Mouse (Mus musculus): ENCODE data around the gene Adk. TPM values are rescaled to one million over a fixed set of nuclear protein-coding genes. Genes with fewer than 3 reads are reported as not detected.

Adk gene
- polyA plus RNA-seq, 1 experiment, result 27.3 TPM

DNA sequence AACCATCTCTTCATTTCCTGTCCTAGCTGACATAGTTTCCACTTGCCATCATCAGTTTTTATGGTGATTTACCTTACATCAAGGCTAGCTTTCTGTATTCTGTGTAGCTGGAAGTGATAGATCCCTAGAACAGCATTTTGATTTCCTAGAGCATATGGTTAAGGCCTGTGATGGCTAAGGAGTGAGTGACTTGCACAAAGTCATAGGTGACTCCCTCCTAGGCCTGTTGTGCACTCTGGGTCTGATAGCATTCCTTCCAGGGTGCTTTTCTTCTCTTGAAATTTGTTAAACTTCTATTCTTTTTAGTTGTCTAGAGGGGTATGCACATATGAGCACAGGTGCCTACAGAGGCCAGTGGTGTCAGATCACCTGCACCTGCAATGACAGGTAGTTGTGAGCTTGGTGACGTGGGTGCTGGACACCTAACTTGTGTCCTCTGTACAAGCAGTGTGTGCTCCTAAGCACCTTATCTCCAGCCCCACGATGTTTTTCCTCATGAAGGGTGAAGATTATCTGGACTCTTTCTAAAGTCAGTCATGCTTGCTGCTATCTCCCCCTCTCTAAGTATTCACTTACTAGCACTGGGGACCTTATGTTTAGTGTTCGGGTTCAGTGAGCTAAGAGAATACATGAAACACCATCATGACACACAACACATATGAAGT, 171.7 kb downstream of the Adk start:
- WGBS, result 65% methylated on average over 3 of the region's 3 CpGs
- TF ChIP-seq CTCF (IDR thresholded peaks at IDR 0.05; ENCODE audit: control insufficient read depth, insufficient read depth, low read length), result no peak
- TF ChIP-seq POLR2A (IDR thresholded peaks at IDR 0.05; ENCODE audit: borderline replicate concordance, control insufficient read depth, low read depth, low read length), result no peak
- no peak overlapping the region for H3K27ac ChIP-seq (ENCODE audit: control insufficient read depth, insufficient read depth, low read depth, low read length, poor library complexity)

DNA sequence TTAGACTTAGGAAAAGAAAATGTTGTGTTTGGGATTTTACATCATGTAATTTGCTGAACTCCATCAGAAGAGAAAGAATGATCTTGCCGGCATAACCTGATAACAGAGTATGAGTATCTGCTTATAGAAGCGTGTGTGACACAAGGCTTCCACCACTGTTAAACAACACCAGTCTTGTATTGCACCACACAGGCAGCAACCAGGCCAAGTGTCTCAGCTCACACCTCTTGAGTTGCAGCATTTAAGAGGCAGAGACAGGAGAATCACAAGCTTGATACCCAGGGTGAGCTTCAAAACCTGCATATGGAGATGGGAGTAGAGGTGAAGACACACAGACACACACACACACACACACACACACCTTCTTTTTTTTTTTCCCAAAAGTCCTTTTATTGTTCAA, 184.7 kb downstream of the Adk start:
- Histone ChIP-seq H3K4me3 (replicated peaks; ENCODE audit: control insufficient read depth, low read depth, low read length) (no peak overlapping the region), H3K4me1 (ENCODE audit: control insufficient read depth, insufficient read depth, low read length) (no peaks in the 10 kb centered on the region), H3K27ac (ENCODE audit: control insufficient read depth, insufficient read depth, low read depth, low read length, poor library complexity) (no peak overlapping the region)
- TF ChIP-seq CTCF (IDR thresholded peaks at IDR 0.05; ENCODE audit: control insufficient read depth, insufficient read depth, low read length), result no peak
- no peak for TF ChIP-seq POLR2A (IDR thresholded peaks at IDR 0.05; ENCODE audit: borderline replicate concordance, control insufficient read depth, low read depth, low read length)
- whole genome bisulfite sequencing, result 77% methylated on average over 2 of the region's 2 CpGs

More for the DNA sequence above, 171.7 kb downstream of the Adk start:
- Histone ChIP-seq H3K4me1 (ENCODE audit: control insufficient read depth, insufficient read depth, low read length) (no peaks in the 10 kb centered on the region), H3K4me3 (replicated peaks; ENCODE audit: control insufficient read depth, low read depth, low read length) (no peak overlapping the region)

DNA sequence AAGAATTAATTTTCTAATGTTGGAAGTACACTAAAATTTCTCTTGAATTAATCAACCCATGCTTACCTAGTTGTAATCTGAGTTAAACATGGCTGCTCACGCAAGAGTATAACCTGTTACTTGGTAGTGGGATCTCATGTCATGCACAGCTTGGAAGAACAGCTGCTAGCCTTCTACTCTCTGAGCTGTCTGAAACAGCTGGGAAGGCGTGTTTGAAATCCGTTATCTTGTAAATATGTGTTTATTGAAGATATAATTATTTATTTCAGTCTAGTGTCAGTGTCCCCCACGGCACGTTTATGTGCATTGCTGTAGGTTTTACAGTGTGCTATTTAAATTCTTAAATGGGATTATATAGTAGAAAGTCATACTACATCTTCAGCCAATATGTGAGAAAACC, 188.7 kb downstream of the Adk start:
- Histone ChIP-seq H3K4me3 (replicated peaks; ENCODE audit: control insufficient read depth, low read depth, low read length) (no peak overlapping the region), H3K4me1 (ENCODE audit: control insufficient read depth, insufficient read depth, low read length) (no peaks in the 10 kb centered on the region), H3K27ac (ENCODE audit: control insufficient read depth, insufficient read depth, low read depth, low read length, poor library complexity) (no peak overlapping the region)
- WGBS, result 89% methylated on average over 5 of the region's 5 CpGs
- no peak for TF ChIP-seq POLR2A (IDR thresholded peaks at IDR 0.05; ENCODE audit: borderline replicate concordance, control insufficient read depth, low read depth, low read length)
- TF ChIP-seq CTCF (IDR thresholded peaks at IDR 0.05; ENCODE audit: control insufficient read depth, insufficient read depth, low read length), result no peak

DNA sequence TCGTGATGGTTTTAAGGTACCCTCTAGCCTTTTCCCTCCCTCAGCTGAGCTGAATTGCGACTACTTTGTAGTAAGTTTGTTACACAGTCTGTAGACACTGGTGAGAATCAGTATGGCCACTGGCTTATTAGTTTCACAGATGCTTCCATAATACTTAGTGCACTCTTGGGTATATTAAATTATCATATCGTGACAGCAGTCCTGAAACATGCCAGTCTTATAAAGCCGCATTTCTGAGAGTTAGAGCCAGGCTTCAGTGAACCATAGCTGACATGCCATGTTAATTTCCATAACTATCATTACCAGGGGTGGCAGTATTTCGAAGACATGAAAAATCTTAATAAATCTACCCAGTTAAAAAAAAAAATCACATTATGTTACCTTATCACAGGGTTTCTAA, 199.0 kb downstream of the Adk start:
- TF ChIP-seq CTCF (IDR thresholded peaks at IDR 0.05; ENCODE audit: control insufficient read depth, insufficient read depth, low read length) (no peak), POLR2A (IDR thresholded peaks at IDR 0.05; ENCODE audit: borderline replicate concordance, control insufficient read depth, low read depth, low read length) (no peak)
- 87% methylated on average over 5 of the region's 5 CpGs for WGBS
- Histone ChIP-seq H3K4me3 (replicated peaks; ENCODE audit: control insufficient read depth, low read depth, low read length) (no peak overlapping the region), H3K4me1 (ENCODE audit: control insufficient read depth, insufficient read depth, low read length) (no peaks in the 10 kb centered on the region), H3K27ac (ENCODE audit: control insufficient read depth, insufficient read depth, low read depth, low read length, poor library complexity) (no peak overlapping the region)

DNA sequence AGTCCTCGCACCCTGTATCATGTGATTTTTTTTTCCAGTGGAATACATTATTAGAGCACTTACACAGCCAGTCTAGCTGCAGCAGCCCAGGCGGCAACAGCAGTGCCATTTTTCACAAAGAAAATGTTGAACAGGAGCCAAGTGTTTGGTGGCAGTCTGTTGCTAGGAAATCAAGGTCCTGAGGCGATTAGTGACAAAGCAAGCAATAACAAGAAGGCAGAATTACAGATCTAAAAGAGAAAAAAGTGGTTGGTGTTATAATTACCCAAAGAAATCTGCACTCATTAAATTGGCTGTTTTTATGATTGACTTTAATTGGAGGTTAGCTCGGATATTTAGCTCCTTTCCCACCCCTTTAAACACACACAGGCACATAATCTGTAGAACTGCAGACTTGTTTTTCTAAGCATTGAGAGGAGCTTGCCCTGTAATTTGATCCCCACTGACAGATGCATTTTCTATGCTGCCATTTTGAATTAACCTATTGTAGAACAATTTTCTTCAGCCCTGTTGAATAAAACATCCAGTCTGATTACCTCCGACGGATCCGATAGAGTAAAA, 200.0 kb downstream of the Adk start:
- H3K4me1 ChIP-seq (ENCODE audit: control insufficient read depth, insufficient read depth, low read length), result no peaks in the 10 kb centered on the region
- 85% methylated on average over 7 of the region's 7 CpGs for WGBS
- H3K27ac ChIP-seq (ENCODE audit: control insufficient read depth, insufficient read depth, low read depth, low read length, poor library complexity), result no peak overlapping the region
- H3K4me3 ChIP-seq (replicated peaks; ENCODE audit: control insufficient read depth, low read depth, low read length), result no peak overlapping the region
- no peak for TF ChIP-seq CTCF (IDR thresholded peaks at IDR 0.05; ENCODE audit: control insufficient read depth, insufficient read depth, low read length)
- no peak for TF ChIP-seq POLR2A (IDR thresholded peaks at IDR 0.05; ENCODE audit: borderline replicate concordance, control insufficient read depth, low read depth, low read length)

DNA sequence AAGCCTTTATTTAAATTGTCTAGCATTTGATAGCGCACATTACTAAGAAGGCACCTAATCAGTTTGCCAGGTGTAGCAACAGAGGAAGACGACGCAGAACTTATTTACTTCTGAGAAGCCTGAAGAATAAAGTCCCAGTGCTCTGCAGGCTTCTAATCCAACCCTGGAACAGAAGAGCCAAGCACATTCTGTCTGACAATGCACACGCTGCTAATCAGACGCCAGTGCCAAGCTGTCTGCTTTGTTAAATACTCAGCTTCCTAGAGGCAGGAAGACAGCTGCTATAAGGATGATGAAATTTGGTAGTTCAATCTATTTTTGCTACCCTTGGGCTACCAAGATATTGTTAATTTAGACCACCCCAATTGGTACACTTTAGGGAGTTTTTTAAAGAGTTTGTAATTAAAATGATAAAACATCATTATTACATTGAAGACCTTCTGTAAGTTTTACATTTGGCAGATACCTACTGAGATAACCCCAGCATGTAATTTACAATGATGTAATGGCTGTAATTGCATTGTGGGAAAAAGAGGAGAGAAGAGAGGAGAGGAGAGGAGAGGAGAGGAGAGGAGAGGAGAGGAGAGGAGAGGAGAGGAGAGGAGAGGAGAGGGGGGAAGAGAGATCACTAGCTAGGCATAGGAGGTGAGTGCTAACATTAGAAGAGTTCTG, 201.1 kb downstream of the Adk start:
- Histone ChIP-seq H3K27ac (ENCODE audit: control insufficient read depth, insufficient read depth, low read depth, low read length, poor library complexity) (no peak overlapping the region), H3K4me1 (ENCODE audit: control insufficient read depth, insufficient read depth, low read length) (no peaks in the 10 kb centered on the region), H3K4me3 (replicated peaks; ENCODE audit: control insufficient read depth, low read depth, low read length) (no peak overlapping the region)
- TF ChIP-seq POLR2A (IDR thresholded peaks at IDR 0.05; ENCODE audit: borderline replicate concordance, control insufficient read depth, low read depth, low read length) (no peak), CTCF (IDR thresholded peaks at IDR 0.05; ENCODE audit: control insufficient read depth, insufficient read depth, low read length) (no peak)
- WGBS, result 89% methylated on average over 5 of the region's 5 CpGs

DNA sequence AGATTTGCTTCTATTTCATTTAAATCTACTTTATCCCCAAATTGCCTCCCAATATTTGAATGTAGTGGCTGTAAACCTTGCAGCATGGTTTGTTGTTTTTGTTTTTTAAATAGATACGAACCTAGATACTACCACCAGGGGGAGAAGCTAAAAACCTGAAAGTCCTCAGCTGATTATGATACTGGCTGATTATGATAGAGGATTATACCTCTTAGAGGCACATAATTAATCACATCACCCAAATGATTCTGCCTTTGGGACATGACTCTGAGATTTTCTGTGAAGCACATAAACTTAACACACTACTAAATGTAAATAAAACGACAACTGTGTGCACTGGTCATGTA, 201.6 kb downstream of the Adk start:
- Histone ChIP-seq H3K4me3 (replicated peaks; ENCODE audit: control insufficient read depth, low read depth, low read length) (no peak overlapping the region), H3K4me1 (ENCODE audit: control insufficient read depth, insufficient read depth, low read length) (no peaks in the 10 kb centered on the region), H3K27ac (ENCODE audit: control insufficient read depth, insufficient read depth, low read depth, low read length, poor library complexity) (no peak overlapping the region)
- TF ChIP-seq POLR2A (IDR thresholded peaks at IDR 0.05; ENCODE audit: borderline replicate concordance, control insufficient read depth, low read depth, low read length) (no peak), CTCF (IDR thresholded peaks at IDR 0.05; ENCODE audit: control insufficient read depth, insufficient read depth, low read length) (no peak)
- WGBS, result 83% methylated on average over 2 of the region's 2 CpGs

DNA sequence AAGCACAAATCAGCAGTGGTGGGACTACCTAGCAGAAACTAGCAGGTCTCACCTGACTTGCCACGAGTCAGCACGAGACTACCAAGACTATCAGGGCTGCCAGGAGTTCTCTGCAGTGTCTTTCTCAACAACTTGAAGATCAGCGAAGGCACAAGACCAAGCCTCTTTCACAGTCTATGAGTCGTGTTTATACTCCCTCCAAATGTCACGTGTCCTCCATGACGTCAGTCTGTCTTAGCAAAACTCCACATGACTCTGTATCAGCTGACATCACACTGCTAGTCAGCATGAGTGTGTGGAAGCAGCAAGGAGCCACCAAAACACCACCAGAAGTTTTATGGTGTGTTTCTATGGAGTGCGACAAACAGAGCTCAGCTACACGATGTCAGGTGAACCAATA, 215.9 kb downstream of the Adk start:
- Histone ChIP-seq H3K27ac (ENCODE audit: control insufficient read depth, insufficient read depth, low read depth, low read length, poor library complexity) (no peak overlapping the region), H3K4me3 (replicated peaks; ENCODE audit: control insufficient read depth, low read depth, low read length) (no peak overlapping the region), H3K4me1 (ENCODE audit: control insufficient read depth, insufficient read depth, low read length) (no peaks in the 10 kb centered on the region)
- 85% methylated on average over 8 of the region's 8 CpGs for WGBS
- TF ChIP-seq CTCF (IDR thresholded peaks at IDR 0.05; ENCODE audit: control insufficient read depth, insufficient read depth, low read length), result no peak
- TF ChIP-seq POLR2A (IDR thresholded peaks at IDR 0.05; ENCODE audit: borderline replicate concordance, control insufficient read depth, low read depth, low read length), result no peak
